Mouse (Mus musculus) liver, embryonic 14.5 days (tissue): ENCODE measurements at regions not wholly inside any gene's neighbourhood (a gene's known extent, or its start where the extent isn't known, plus 50 kb on each side); places are given as distances from the start of the nearest gene placed in this dataset.

Experiments
- ATAC-seq: fragments of 200-750 bp; cut with Nextera tagmentation; 2 replicates; pipeline ENCODE4 v1.8.0; 2017; ENCODE audit warnings: moderate number of reproducible peaks, mild to moderate bottlenecking, moderate library complexity; ENCODE audit not compliant: insufficient read depth
- DNase-seq, 3 experiments: peaks; one replicate each; pipeline ENCODE4 v3.0.0-alpha.2; 2012 to 2013; ENCODE audit warnings: low read depth in 3 of 3, low spot score in 3 of 3
- H3K27ac ChIP-seq: fragments of 300-500 bp; sonication (generic); 2 replicates; pipeline ENCODE4 v1.5.1; 2014; ENCODE audit warnings: moderate library complexity, mild to moderate bottlenecking, control low read depth, inconsistent platforms
- H3K27me3 ChIP-seq: fragments of 300-500 bp; sonication (generic); 2 replicates; pipeline ENCODE4 v1.6.1; 2014; ENCODE audit warnings: mild to moderate bottlenecking, low read length, moderate library complexity; ENCODE audit not compliant: control insufficient read depth, insufficient read depth
- H3K36me3 ChIP-seq: fragments of 300-500 bp; sonication (generic); replicated peaks from 2 replicates; pipeline ENCODE4 v1.6.1; 2014; ENCODE audit warnings: low read depth; ENCODE audit not compliant: control insufficient read depth, insufficient read depth
- H3K4me1 ChIP-seq, 2 experiments: fragments of 200-500 bp in 1 of 2; fragments of 300-500 bp in 1 of 2; sonication (generic) in 1 of 2; replicated peaks; 2 replicates each; pipeline ENCODE4 v1.6.1; 2012 to 2014; ENCODE audit warnings: antibody characterized with exemption in 1 of 2, inconsistent platforms in 1 of 2, low read length in 1 of 2; ENCODE audit not compliant: control insufficient read depth in 2 of 2, insufficient read depth in 2 of 2
- H3K4me2 ChIP-seq: fragments of 300-500 bp; sonication (generic); 2 replicates; pipeline ENCODE4 v1.6.1; 2014; ENCODE audit warnings: low read depth, mild to moderate bottlenecking, control low read depth, moderate library complexity
- H3K4me3 ChIP-seq, 2 experiments: fragments of 200-500 bp in 1 of 2; fragments of 300-500 bp in 1 of 2; sonication (generic) in 1 of 2; 2 replicates each; pipeline ENCODE4 v1.5.1; 2012 to 2014; ENCODE audit warnings: low read depth in 2 of 2, low read length in 2 of 2, mild to moderate bottlenecking in 2 of 2, control low read depth in 1 of 2, inconsistent platforms in 1 of 2, moderate library complexity in 1 of 2; ENCODE audit not compliant: insufficient read depth in 1 of 2
- H3K9ac ChIP-seq: fragments of 300-500 bp; sonication (generic); replicated peaks from 2 replicates; pipeline ENCODE4 v1.6.1; 2014; ENCODE audit warnings: mild to moderate bottlenecking, control low read depth, moderate library complexity
- H3K9me3 ChIP-seq: fragments of 300-500 bp; sonication (generic); 2 replicates; pipeline ENCODE4 v1.6.1; 2016; ENCODE audit warnings: low read length, mixed read lengths; ENCODE audit not compliant: control insufficient read depth
- CTCF ChIP-seq: IDR thresholded peaks from 2 replicates; pipeline ENCODE4 v1.5.1; 2016; ENCODE audit warnings: antibody characterized with exemption, low read depth, control low read depth
- EP300 ChIP-seq: IDR thresholded peaks from 2 replicates; pipeline ENCODE4 v1.6.1; 2016; ENCODE audit warnings: antibody characterized with exemption, low read depth
- WGBS: fragments of 180-500 bp; shearing (Covaris S2); extraction: QIAGEN DNeasy Blood & Tissue Kit; methylation state at CpG from one replicate; pipeline ENCODE4 v1.1.7; 2014; ENCODE audit not compliant: insufficient replicate concordance; 5-methylcytosine and 5-hydroxymethylcytosine counted together

DNA sequence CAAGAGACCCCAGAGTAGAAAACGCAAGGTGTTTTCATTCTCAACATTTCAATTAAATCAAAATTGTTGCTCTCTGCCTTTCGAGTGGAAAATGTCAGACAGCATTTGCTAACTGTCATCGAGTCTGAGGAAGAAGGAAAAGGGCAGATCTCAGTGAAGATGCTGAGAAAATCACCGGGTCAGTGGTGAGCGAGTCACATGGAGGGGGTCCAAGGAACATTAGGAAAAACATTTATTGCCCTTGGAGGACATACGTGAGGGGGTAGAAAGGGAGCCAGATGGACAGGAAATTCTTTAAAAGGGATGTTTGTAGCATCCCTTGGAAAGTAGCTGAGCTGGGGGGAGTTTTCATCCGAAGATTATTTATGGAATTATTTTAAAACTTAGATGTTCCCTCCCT, 425.4 kb upstream of the Rgma start:
- TF ChIP-seq EP300 (no peak), CTCF (no peak)
- H3K4me2 ChIP-seq, result no peak overlapping the region
- DNase-seq (no peak), ATAC-seq (no peak)
- no peaks in the 10 kb centered on the region for H3K9me3 ChIP-seq
- no peak overlapping the region for H3K4me3 ChIP-seq
- H3K27me3 ChIP-seq, result no peaks in the 10 kb centered on the region
- 46% methylated on average over 7 of the region's 7 CpGs for whole genome bisulfite sequencing
- H3K4me1 ChIP-seq, result no peaks in the 10 kb centered on the region
- H3K36me3 ChIP-seq, result no peaks in the 10 kb centered on the region
- H3K27ac ChIP-seq, result no peak overlapping the region
- no peak overlapping the region for H3K9ac ChIP-seq

- Histone ChIP-seq H3K27ac (no peak overlapping the region), H3K4me1 (no peaks in the 10 kb centered on the region), H3K27me3 (no peaks in the 10 kb centered on the region), H3K4me2 (no peak overlapping the region), H3K36me3 (no peaks in the 10 kb centered on the region), H3K9ac (no peak overlapping the region), H3K9me3 (no peaks in the 10 kb centered on the region), H3K4me3 (no peak overlapping the region)
- TF ChIP-seq EP300, result no peak
- no peak for TF ChIP-seq CTCF
- ATAC-seq (no peak), DNase-seq (no peak)
- 61% methylated on average over 4 of the region's 4 CpGs for WGBS
Observed at GRCm38 (mm10) chr7:72957674-72958073, 417.6 kb upstream of the Rgma start.

DNA sequence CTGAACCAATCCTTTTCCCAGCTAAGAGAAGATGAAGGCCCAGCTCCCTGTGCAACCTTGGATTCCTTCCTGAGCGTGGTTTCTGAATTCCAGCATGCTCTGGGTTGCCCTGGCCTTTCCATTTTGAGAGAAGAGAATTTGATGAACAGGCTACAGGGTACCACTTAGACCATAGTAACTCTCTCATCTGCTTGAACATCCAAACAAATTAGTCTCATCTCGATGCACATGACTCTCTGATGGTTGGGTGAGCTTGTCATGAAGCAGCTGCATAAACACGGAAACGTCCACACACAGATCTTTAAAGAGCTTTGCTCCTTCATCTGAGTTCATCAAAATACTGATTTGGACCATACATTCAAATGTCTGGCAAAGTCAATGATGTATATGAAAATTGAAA, 414.0 kb upstream of the Rgma start:
- H3K4me1 ChIP-seq, result no peaks in the 10 kb centered on the region
- no peak overlapping the region for H3K27ac ChIP-seq
- H3K9ac ChIP-seq, result no peak overlapping the region
- H3K9me3 ChIP-seq, result no peaks in the 10 kb centered on the region
- no peak overlapping the region for H3K4me2 ChIP-seq
- H3K4me3 ChIP-seq, result no peak overlapping the region
- no peaks in the 10 kb centered on the region for H3K36me3 ChIP-seq
- DNase-seq (no peak), ATAC-seq (no peak)
- no peaks in the 10 kb centered on the region for H3K27me3 ChIP-seq
- WGBS, result 57% methylated on average over 4 of the region's 4 CpGs
- TF ChIP-seq EP300, result no peak
- TF ChIP-seq CTCF, result no peak

DNA sequence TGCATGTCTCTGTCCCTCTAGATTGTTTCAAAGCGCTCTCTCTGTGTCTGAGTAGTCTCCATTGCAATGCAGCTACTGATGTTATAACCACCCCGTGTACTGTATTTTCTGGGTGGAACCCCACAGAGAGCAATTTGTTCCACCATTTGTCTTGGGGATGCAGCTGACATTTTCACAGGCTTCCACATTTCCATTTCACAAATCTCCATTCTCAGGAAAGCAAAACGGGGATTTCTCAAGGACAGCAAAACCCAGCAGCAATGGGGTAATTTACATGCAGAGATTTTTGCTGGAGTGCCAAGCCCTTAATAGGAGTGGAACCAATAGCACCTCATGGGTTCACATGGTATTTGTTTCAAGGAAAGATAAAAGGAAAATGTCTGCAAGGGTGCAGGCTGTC, 412.5 kb upstream of the Rgma start:
- no peak overlapping the region for H3K27ac ChIP-seq
- no peaks in the 10 kb centered on the region for H3K9me3 ChIP-seq
- H3K27me3 ChIP-seq, result no peaks in the 10 kb centered on the region
- H3K4me2 ChIP-seq, result no peak overlapping the region
- TF ChIP-seq EP300 (no peak), CTCF (no peak)
- H3K4me1 ChIP-seq, result no peaks in the 10 kb centered on the region
- DNase-seq (no peak), ATAC-seq (no peak)
- H3K9ac ChIP-seq, result no peak overlapping the region
- H3K36me3 ChIP-seq, result no peaks in the 10 kb centered on the region
- no peak overlapping the region for H3K4me3 ChIP-seq
- WGBS, result 38% methylated on average over 3 of the region's 3 CpGs

GRCm38 (mm10) chr7:72963908-72964307, 411.4 kb upstream of the Rgma start:
- no peaks in the 10 kb centered on the region for H3K9me3 ChIP-seq
- ATAC-seq, result no peak
- H3K4me3 ChIP-seq, result no peak overlapping the region
- no peaks in the 10 kb centered on the region for H3K4me1 ChIP-seq
- no peak overlapping the region for H3K27ac ChIP-seq
- no peak overlapping the region for H3K4me2 ChIP-seq
- no peak overlapping the region for H3K9ac ChIP-seq
- H3K27me3 ChIP-seq, result no peaks in the 10 kb centered on the region
- no peaks in the 10 kb centered on the region for H3K36me3 ChIP-seq
- TF ChIP-seq EP300, result no peak
- TF ChIP-seq CTCF, result no peak
- WGBS, result 43% methylated on average over 3 of the region's 3 CpGs
- DNase-seq, result no peak

GRCm38 (mm10) chr7:72968193-72968592, 407.1 kb upstream of the Rgma start:
- Histone ChIP-seq H3K9ac (no peak overlapping the region), H3K9me3 (no peaks in the 10 kb centered on the region), H3K36me3 (no peaks in the 10 kb centered on the region), H3K27me3 (no peaks in the 10 kb centered on the region), H3K4me1 (no peaks in the 10 kb centered on the region), H3K4me2 (no peak overlapping the region), H3K27ac (no peak overlapping the region), H3K4me3 (no peak overlapping the region)
- ATAC-seq (no peak), DNase-seq (no peak)
- TF ChIP-seq CTCF (no peak), EP300 (no peak)
- 58% methylated on average over 4 of the region's 4 CpGs for WGBS
